Mouse (Mus musculus) E14TG2a.4 (cell line): Measurements from ENCODE around the gene Kat2b.

Source experiments
- CTCF ChIP-seq: conservative IDR thresholded peaks from 2 replicates; pipeline ENCODE4 v1.5.1; 2014; ENCODE audit warnings: low read length
- POU5F1 ChIP-seq: IDR thresholded peaks from 2 replicates; pipeline ENCODE4 v1.6.1; 2014; ENCODE audit warnings: low read length, borderline replicate concordance

DNA sequence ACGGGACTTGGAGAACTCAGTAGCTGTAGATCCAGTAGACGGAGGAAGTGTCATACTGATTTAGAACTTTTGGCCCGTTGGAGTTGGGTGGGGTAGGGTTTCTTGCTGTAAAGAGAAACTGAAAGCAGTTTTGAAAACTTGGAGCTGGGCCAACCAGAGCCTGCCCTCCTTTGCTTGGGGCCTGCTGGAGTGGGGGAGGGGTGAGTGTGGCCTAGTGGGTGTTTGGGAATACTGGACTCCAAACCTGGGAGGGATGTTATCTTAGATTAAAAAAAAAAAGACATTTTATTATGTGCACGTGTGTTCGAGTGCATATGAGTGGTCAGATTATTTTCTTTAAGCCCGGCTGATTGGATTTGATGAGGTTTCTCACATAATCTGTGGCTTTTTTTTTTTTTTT is 3.2 kb downstream of the Kat2b start:
- TF ChIP-seq CTCF = no peak
- TF ChIP-seq POU5F1 = no peak
